Mouse (Mus musculus): ENCODE measurements around the gene Ankrd44.

- TF ChIP-seq CTCF (IDR thresholded peaks at IDR 0.05; ENCODE audit: control insufficient read depth, insufficient read depth, insufficient replicate concordance, low read depth, low read length) (no peak), POLR2A (IDR thresholded peaks at IDR 0.05; ENCODE audit: control insufficient read depth, low read depth, low read length) (no peak)
These were observed 39.2 kb upstream of the Ankrd44 start for GRCm38 (mm10) chr1:54965159-54965995.

Data from testis, adult 2 months (tissue).